Mouse (Mus musculus) ZHBTc4 (cell line): ENCODE measurements around the gene Il17ra.
A peak's percentile ranks its signal among the peaks of the same experiment; 100 is the strongest.

Experiments used
- DNase-seq: peaks from one replicate; pipeline ENCODE4 v3.0.0-alpha.2; 2011; ENCODE audit warnings: low read depth, low spot score

The Il17ra gene

GRCm38 (mm10) chr6:120505531-120505930, 42.5 kb downstream of the Il17ra start:
- no peak for DNase-seq

DNA sequence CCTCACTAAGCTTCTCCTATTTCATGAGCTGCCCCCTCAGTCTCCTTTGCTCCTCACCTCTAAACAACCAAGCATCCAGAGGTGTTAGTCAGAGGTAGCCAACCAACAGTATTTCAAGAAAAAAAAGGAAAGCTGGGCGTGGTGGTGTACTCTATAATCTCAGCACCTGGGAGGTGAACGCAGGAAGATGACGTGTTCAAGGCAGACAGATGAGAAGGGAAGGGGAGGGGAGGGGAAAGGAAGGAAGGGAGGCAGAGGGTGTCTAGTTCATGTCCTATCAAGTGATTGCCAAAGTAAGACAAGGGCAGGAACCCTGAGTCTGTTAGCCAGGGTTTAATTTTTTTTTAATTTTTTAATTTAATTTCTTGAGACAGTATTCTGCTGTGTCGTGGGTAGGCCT, 45.6 kb downstream of the Il17ra start:
- DNase-seq = no peak

GRCm38 (mm10) chr6:120509975-120510374, 46.9 kb downstream of the Il17ra start:
- no peak for DNase-seq

DNA sequence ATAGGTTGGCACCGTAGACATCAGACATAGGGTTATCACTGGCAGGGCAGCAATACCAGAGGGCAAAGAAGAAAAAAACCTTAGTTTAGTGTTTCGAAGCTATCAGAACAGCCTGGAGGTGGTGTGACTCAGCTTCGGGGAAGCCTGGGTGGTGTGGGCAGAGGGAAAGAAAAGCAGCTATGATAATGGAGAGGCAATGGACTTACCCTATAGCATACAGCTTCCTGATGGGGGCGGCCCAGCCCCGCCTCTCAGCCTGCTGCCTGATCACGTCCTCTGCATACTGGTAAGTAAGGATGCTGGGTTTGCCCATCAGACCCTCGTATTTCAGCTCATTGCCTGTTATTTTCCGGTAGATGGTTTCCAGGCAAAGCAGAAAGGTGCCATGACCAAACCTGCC, 47.4 kb downstream of the Il17ra start:
- DNase-seq = no peak

DNA sequence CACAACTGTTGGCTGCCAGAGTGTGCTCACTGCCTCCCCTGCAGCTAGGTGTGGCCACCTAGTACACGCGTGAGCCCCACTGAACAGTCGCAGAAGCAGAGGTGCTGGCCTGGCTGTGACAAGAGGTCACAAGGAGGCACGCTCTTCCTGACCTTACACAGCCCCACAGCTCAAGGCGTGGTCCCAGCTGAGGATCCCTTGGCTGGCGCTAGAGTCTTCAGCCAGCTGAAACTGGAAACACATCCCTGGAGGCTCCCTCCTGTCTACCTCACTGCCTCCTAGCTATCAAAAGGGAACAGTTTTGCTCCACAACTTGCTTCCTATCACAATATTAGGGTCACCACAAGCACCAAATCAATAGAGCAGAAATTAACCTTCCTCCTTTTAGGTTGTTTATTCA, 48.2 kb downstream of the Il17ra start:
- peak; percentile 88 for DNase-seq

- DNase-seq = no peak
These were observed 53.4 kb downstream of the Il17ra start for GRCm38 (mm10) chr6:120516422-120516821.

- no peak for DNase-seq
These were observed 53.8 kb downstream of the Il17ra start for GRCm38 (mm10) chr6:120516879-120517278.

DNA sequence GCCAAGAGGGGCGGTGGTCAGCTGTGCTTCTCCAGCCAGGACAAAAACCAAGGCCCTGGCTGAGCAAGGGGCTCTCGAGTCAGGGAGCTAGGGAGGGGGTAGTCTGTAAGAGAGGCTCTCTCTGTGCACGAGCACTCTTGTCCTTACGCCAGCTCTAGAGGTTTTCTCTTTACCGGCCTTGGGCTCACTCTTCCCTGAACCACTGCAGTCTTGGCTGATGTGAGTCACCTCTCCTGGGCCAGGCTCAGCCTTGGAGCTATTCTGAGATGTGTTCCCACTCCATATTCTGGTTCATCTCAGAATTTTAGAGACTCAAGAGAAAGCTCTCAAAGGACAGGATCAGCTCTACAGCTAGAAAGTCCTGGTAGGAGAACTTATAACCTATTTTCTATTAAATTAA, 54.3 kb downstream of the Il17ra start:
- no peak for DNase-seq

GRCm38 (mm10) chr6:120519647-120520046, 56.6 kb downstream of the Il17ra start:
- DNase-seq = no peak

DNA sequence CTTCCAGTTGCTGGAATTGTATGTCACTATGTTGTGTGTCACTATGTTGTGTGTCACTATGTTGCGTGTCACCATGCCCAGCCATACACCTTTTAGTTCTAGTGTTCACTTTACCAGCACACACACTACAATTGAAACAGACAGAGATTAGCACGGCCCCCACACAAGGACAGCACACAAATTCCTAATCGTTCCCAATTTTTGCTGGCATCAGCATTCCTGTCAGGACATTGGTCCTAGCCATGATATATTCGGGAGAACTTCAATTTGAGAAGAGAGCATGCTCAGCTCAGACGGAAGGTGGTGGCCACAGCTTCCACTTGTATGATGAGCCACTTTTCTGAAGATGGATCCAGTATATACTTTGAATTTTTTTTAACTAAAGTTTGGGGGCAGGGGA, 61.7 kb downstream of the Il17ra start:
- no peak for DNase-seq

DNA sequence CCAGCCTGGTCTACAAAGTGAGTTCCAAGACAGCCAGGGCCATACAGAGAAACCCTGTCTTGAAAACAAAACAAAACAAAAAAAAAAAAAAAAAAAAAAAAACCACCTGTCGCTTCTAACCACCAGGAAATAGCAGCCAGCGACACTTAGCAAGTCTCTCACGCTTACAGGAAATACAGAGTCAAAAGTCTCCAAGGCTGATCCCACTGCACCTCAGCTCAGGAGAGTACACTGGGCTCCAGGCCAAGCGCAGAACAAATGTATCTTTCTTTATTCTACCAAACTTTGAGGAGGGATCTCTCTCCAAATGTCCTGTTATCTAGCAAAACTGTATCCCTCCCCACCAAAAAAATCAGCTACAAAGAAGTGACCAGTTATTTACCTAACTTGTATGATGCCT, 66.1 kb downstream of the Il17ra start:
- no peak for DNase-seq

- DNase-seq = peak; percentile 96
These were observed 68.2 kb downstream of the Il17ra start, which contains the start of gene Hdhd5 for GRCm38 (mm10) chr6:120531020-120531965. Gene Hdhd5 (minus strand): TSS chr6:120531319.

GRCm38 (mm10) chr6:120532594-120532993, 69.5 kb downstream of the Il17ra start:
- DNase-seq = no peak

DNA sequence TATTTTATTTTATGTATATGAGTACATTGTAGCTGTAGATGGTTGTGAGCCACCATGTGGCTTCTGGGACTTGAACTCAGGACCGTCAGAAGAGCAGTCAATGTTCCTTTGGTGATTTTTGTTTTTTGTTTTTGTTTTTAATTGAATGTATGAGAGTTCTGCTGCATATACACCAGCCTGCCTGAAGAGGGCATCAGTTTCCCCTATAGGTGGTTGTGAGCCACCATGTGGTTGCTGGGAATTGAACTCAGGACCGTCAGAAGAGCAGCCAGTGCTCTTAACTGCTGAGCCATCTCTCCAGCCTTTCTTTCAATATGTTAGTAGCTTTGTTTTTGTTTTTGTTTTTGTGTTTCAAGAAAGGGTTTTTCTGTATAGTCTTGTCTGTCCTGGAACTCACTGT, 73.3 kb downstream of the Il17ra start:
- peak; percentile 41 for DNase-seq
